Mouse (Mus musculus) liver, embryonic 14.5 days (tissue): Measurements from ENCODE around the gene Phf11b. TPM values are rescaled to one million over a fixed set of nuclear protein-coding genes. Genes with fewer than 3 reads are reported as not detected.
"Not testable (repeated sequence)": the region's sequence is repeated elsewhere in the genome, so short reads cannot be mapped to it uniquely, and the experiment has no call there.

ENCODE experiments used
- ATAC-seq: fragments of 200-750 bp; cut with Nextera tagmentation; 2 replicates; pipeline ENCODE4 v1.8.0; 2017; ENCODE audit warnings: moderate number of reproducible peaks, mild to moderate bottlenecking, moderate library complexity; ENCODE audit not compliant: insufficient read depth
- DNase-seq, 3 experiments: peaks; one replicate each; pipeline ENCODE4 v3.0.0-alpha.2; 2012 to 2013; ENCODE audit warnings: low read depth in 3 of 3, low spot score in 3 of 3
- H3K27ac ChIP-seq: fragments of 300-500 bp; sonication (generic); 2 replicates; pipeline ENCODE4 v1.5.1; 2014; ENCODE audit warnings: moderate library complexity, mild to moderate bottlenecking, control low read depth, inconsistent platforms
- H3K27me3 ChIP-seq: fragments of 300-500 bp; sonication (generic); 2 replicates; pipeline ENCODE4 v1.6.1; 2014; ENCODE audit warnings: mild to moderate bottlenecking, low read length, moderate library complexity; ENCODE audit not compliant: control insufficient read depth, insufficient read depth
- H3K36me3 ChIP-seq: fragments of 300-500 bp; sonication (generic); replicated peaks from 2 replicates; pipeline ENCODE4 v1.6.1; 2014; ENCODE audit warnings: low read depth; ENCODE audit not compliant: control insufficient read depth, insufficient read depth
- H3K4me1 ChIP-seq, 2 experiments: fragments of 200-500 bp in 1 of 2; fragments of 300-500 bp in 1 of 2; sonication (generic) in 1 of 2; replicated peaks; 2 replicates each; pipeline ENCODE4 v1.6.1; 2012 to 2014; ENCODE audit warnings: antibody characterized with exemption in 1 of 2, inconsistent platforms in 1 of 2, low read length in 1 of 2; ENCODE audit not compliant: control insufficient read depth in 2 of 2, insufficient read depth in 2 of 2
- H3K4me2 ChIP-seq: fragments of 300-500 bp; sonication (generic); 2 replicates; pipeline ENCODE4 v1.6.1; 2014; ENCODE audit warnings: low read depth, mild to moderate bottlenecking, control low read depth, moderate library complexity
- H3K4me3 ChIP-seq, 2 experiments: fragments of 200-500 bp in 1 of 2; fragments of 300-500 bp in 1 of 2; sonication (generic) in 1 of 2; 2 replicates each; pipeline ENCODE4 v1.5.1; 2012 to 2014; ENCODE audit warnings: low read depth in 2 of 2, low read length in 2 of 2, mild to moderate bottlenecking in 2 of 2, control low read depth in 1 of 2, inconsistent platforms in 1 of 2, moderate library complexity in 1 of 2; ENCODE audit not compliant: insufficient read depth in 1 of 2
- H3K9ac ChIP-seq: fragments of 300-500 bp; sonication (generic); replicated peaks from 2 replicates; pipeline ENCODE4 v1.6.1; 2014; ENCODE audit warnings: mild to moderate bottlenecking, control low read depth, moderate library complexity
- H3K9me3 ChIP-seq: fragments of 300-500 bp; sonication (generic); 2 replicates; pipeline ENCODE4 v1.6.1; 2016; ENCODE audit warnings: low read length, mixed read lengths; ENCODE audit not compliant: control insufficient read depth
- CTCF ChIP-seq: IDR thresholded peaks from 2 replicates; pipeline ENCODE4 v1.5.1; 2016; ENCODE audit warnings: antibody characterized with exemption, low read depth, control low read depth
- EP300 ChIP-seq: IDR thresholded peaks from 2 replicates; pipeline ENCODE4 v1.6.1; 2016; ENCODE audit warnings: antibody characterized with exemption, low read depth
- WGBS: fragments of 180-500 bp; shearing (Covaris S2); extraction: QIAGEN DNeasy Blood & Tissue Kit; methylation state at CpG from one replicate; pipeline ENCODE4 v1.1.7; 2014; ENCODE audit not compliant: insufficient replicate concordance; 5-methylcytosine and 5-hydroxymethylcytosine counted together
- polyA plus RNA-seq, 2 experiments: library from polyadenylated mRNA; depleted of rRNA in 1 of 2; stranded (reverse) in 1 of 2; unstranded in 1 of 2; fragments of >200 nt; fragmentation: Nextera tagmentation in 1 of 2; extraction: Ambion mirVana in 1 of 2; gene quantifications; 2 replicates each; pipeline versions ENCODE4 v1.2.1 to v1.2.3; 2012 to 2014

Gene Phf11b
- polyA plus RNA-seq (2012; rRNA removed) (0.18 and 0.45 TPM in 2 replicates), polyA plus RNA-seq (2014; fragmentation: Nextera tagmentation; extraction: Ambion mirVana) (1.0 and 1.1 TPM in 2 replicates)

- H3K9ac ChIP-seq, H3K4me3 ChIP-seq, H3K9me3 ChIP-seq, H3K4me1 ChIP-seq, H3K4me2 ChIP-seq, H3K36me3 ChIP-seq, DNase-seq, ATAC-seq, H3K27me3 ChIP-seq, H3K27ac ChIP-seq: not testable (repeated sequence)
- WGBS, result 25% methylated on average over 1 of the region's 1 CpGs
These were observed at the start of gene Phf11b for GRCm38 (mm10) chr14:59341189-59341588. TSS of gene Phf11b (minus strand) at chr14:59341351.

- H3K9me3 ChIP-seq, H3K4me2 ChIP-seq, H3K27me3 ChIP-seq, H3K9ac ChIP-seq, H3K4me3 ChIP-seq, DNase-seq, ATAC-seq, H3K27ac ChIP-seq, H3K4me1 ChIP-seq, H3K36me3 ChIP-seq: not testable (repeated sequence)
- 70% methylated on average over 4 of the region's 4 CpGs for WGBS
- peak; percentile 38; the same call in 1 of the 2 replicates for TF ChIP-seq CTCF
These were observed 49.0 kb upstream of the Phf11b start for GRCm38 (mm10) chr14:59390181-59390580.

GRCm38 (mm10) chr14:59389532-59389931, 48.4 kb upstream of the Phf11b start:
- no peak overlapping the region for H3K9ac ChIP-seq
- H3K27me3 ChIP-seq, result no peaks in the 10 kb centered on the region
- TF ChIP-seq CTCF, result no peak
- no peak for TF ChIP-seq EP300
- no peak overlapping the region for H3K27ac ChIP-seq
- no peak overlapping the region for H3K4me3 ChIP-seq
- no peaks in the 10 kb centered on the region for H3K4me1 ChIP-seq
- H3K4me2 ChIP-seq, result no peak overlapping the region
- no peaks in the 10 kb centered on the region for H3K9me3 ChIP-seq
- DNase-seq (no peak), ATAC-seq (no peak)
- no peaks in the 10 kb centered on the region for H3K36me3 ChIP-seq
- WGBS, result 33% methylated on average over 1 of the region's 1 CpGs

GRCm38 (mm10) chr14:59370348-59371068, 29.4 kb upstream of the Phf11b start:
- WGBS, result 82% methylated on average over 25 of the region's 25 CpGs
- no peak for TF ChIP-seq CTCF
- no peak for TF ChIP-seq EP300

GRCm38 (mm10) chr14:59366386-59367105, 25.4 kb upstream of the Phf11b start:
- Histone ChIP-seq H3K27ac (no peak overlapping the region), H3K27me3 (no peaks in the 10 kb centered on the region), H3K9me3 (no peaks in the 10 kb centered on the region), H3K36me3 (no peaks in the 10 kb centered on the region), H3K9ac (no peak overlapping the region), H3K4me2 (no peak overlapping the region), H3K4me1 (no peaks in the 10 kb centered on the region), H3K4me3 (no peak overlapping the region)
- no peak for ATAC-seq
- DNase-seq, result no peak
- WGBS, result 62% methylated on average over 8 of the region's 8 CpGs
- TF ChIP-seq CTCF, result no peak
- no peak for TF ChIP-seq EP300

More at GRCm38 (mm10) chr14:59370348-59371068, 29.4 kb upstream of the Phf11b start:
- Histone ChIP-seq H3K36me3 (no peaks in the 10 kb centered on the region), H3K4me2 (no peak overlapping the region), H3K27me3 (no peaks in the 10 kb centered on the region), H3K27ac (no peak overlapping the region), H3K9ac (no peak overlapping the region), H3K4me3 (no peak overlapping the region), H3K9me3 (no peaks in the 10 kb centered on the region), H3K4me1 (no peaks in the 10 kb centered on the region)
- no peak for DNase-seq
- no peak for ATAC-seq
